Mouse (Mus musculus): ENCODE results near the gene Saa1.
A peak's percentile ranks its signal among the peaks of the same experiment; 100 is the strongest.

DNA sequence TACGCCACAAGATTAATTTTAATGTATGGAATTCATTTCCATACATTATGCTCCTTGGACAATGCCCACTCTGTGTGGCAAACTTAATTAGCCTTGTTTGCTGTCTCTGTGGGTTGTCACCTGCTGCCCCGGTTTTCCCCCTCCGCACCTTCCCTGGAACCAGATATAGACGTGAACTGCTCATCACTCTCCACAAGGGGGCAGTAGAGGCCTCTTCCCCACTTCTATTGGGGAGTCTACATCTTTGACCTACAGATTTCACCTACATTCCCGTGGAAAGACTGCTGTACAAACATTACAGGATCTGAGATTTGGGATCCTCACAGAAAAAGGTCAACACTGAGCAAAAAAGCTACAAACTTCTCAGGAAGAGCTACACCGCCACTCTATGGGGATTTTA is 28.3 kb downstream of the Saa1 start:
- peak; percentile 78 for TF ChIP-seq CTCF (IDR thresholded peaks at IDR 0.05; ENCODE audit: low read depth, low read length)
- no peak for TF ChIP-seq POLR2A (IDR thresholded peaks at IDR 0.05; ENCODE audit: extremely low read depth, insufficient read depth, low read length)
